Mouse (Mus musculus) intestine, embryonic 14.5 days (tissue): Measurements from ENCODE around the gene Cd69. TPM values are rescaled to one million over a fixed set of nuclear protein-coding genes. Genes with fewer than 3 reads are reported as not detected.

Source experiments
- ATAC-seq: fragments of 200-750 bp; cut with Nextera tagmentation; replicated peaks from 2 replicates; pipeline ENCODE4 v1.8.0; 2017; ENCODE audit warnings: low read depth, moderate number of reproducible peaks, moderate TSS enrichment, moderate library complexity; ENCODE audit not compliant: low FRiP score, low TSS enrichment
- DNase-seq: peaks from one replicate; pipeline ENCODE4 v3.0.0-alpha.2; 2018; ENCODE audit warnings: low spot score
- H3K27ac ChIP-seq: fragments of 300-500 bp; sonication (generic); 2 replicates; pipeline ENCODE4 v1.5.1; 2014; ENCODE audit warnings: low read depth, mild to moderate bottlenecking, control low read depth
- H3K27me3 ChIP-seq: fragments of 300-500 bp; sonication (generic); replicated peaks from 2 replicates; pipeline ENCODE4 v1.6.1; 2014; ENCODE audit warnings: low read length, control low read depth; ENCODE audit not compliant: control insufficient read depth, insufficient read depth
- H3K36me3 ChIP-seq: fragments of 300-500 bp; sonication (generic); 2 replicates; pipeline ENCODE4 v1.6.1; 2014; ENCODE audit warnings: low read length, control low read depth; ENCODE audit not compliant: control insufficient read depth, insufficient read depth
- H3K4me1 ChIP-seq: fragments of 300-500 bp; sonication (generic); replicated peaks from 2 replicates; pipeline ENCODE4 v1.6.1; 2014; ENCODE audit warnings: low read length, control low read depth, mixed read lengths; ENCODE audit not compliant: control insufficient read depth, insufficient read depth
- H3K4me2 ChIP-seq: fragments of 300-500 bp; sonication (generic); 2 replicates; pipeline ENCODE4 v1.6.1; 2014; ENCODE audit warnings: low read length
- H3K4me3 ChIP-seq: fragments of 300-500 bp; sonication (generic); 2 replicates; pipeline ENCODE4 v1.5.1; 2014; ENCODE audit warnings: low read depth, low read length, control low read depth, mixed read lengths
- H3K9ac ChIP-seq: fragments of 300-500 bp; sonication (generic); 2 replicates; pipeline ENCODE4 v1.6.1; 2014; ENCODE audit warnings: mild to moderate bottlenecking, low read length
- H3K9me3 ChIP-seq: fragments of 300-500 bp; sonication (generic); 2 replicates; pipeline ENCODE4 v1.6.1; 2016; ENCODE audit warnings: low read length, control low read depth; ENCODE audit not compliant: control insufficient read depth
- WGBS: fragments of 180-500 bp; shearing (Covaris S2); extraction: QIAGEN DNeasy Blood & Tissue Kit; methylation state at CpG from one replicate; pipeline ENCODE4 v1.1.7; 2014; 5-methylcytosine and 5-hydroxymethylcytosine counted together
- polyA plus RNA-seq: library from polyadenylated mRNA; unstranded; fragments of >200 nt; fragmentation: Nextera tagmentation; extraction: Ambion mirVana; gene quantifications from 2 replicates; pipeline ENCODE4 v1.2.1, GENCODE M21; 2014

Cd69 gene
- polyA plus RNA-seq, 1 experiment from 2014 or later, result 0.51 TPM

- no peaks in the 10 kb centered on the region for H3K27me3 ChIP-seq
- DNase-seq (no peak), ATAC-seq (no peak)
- no peaks in the 10 kb centered on the region for H3K36me3 ChIP-seq
- H3K4me2 ChIP-seq, result no peak overlapping the region
- H3K9ac ChIP-seq, result no peak overlapping the region
- H3K4me3 ChIP-seq, result no peak overlapping the region
- H3K4me1 ChIP-seq, result no peaks in the 10 kb centered on the region
- no peak overlapping the region for H3K27ac ChIP-seq
- no peaks in the 10 kb centered on the region for H3K9me3 ChIP-seq
These were observed 15.2 kb downstream of the Cd69 start for GRCm38 (mm10) chr6:129260034-129260433.

GRCm38 (mm10) chr6:129256018-129256417 lies 19.2 kb downstream of the Cd69 start:
- ATAC-seq (no peak), DNase-seq (peak; percentile 53)
- Histone ChIP-seq H3K27ac (no peak overlapping the region), H3K36me3 (no peaks in the 10 kb centered on the region), H3K4me3 (no peak overlapping the region), H3K4me1 (0 out of 2 replicates have a peak, but pooled peaks cover 4% of the 10 kb centered on the region), H3K27me3 (no peaks in the 10 kb centered on the region), H3K4me2 (no peak overlapping the region), H3K9me3 (no peaks in the 10 kb centered on the region), H3K9ac (no peak overlapping the region)
- WGBS, result 56% methylated on average over 7 of the region's 7 CpGs

GRCm38 (mm10) chr6:129254949-129255602 lies 20.2 kb downstream of the Cd69 start:
- ATAC-seq (peak; percentile 47; the same call in 1 of the 2 replicates), DNase-seq (no peak)
- no peaks in the 10 kb centered on the region for H3K27me3 ChIP-seq
- no peaks in the 10 kb centered on the region for H3K36me3 ChIP-seq
- no peaks in the 10 kb centered on the region for H3K9me3 ChIP-seq
- H3K4me2 ChIP-seq, result no peak overlapping the region
- no peak overlapping the region for H3K27ac ChIP-seq
- H3K4me1 ChIP-seq, result 0 out of 2 replicates have a peak, but pooled peaks cover 4% of the 10 kb centered on the region
- H3K9ac ChIP-seq, result no peak overlapping the region
- no peak overlapping the region for H3K4me3 ChIP-seq
- WGBS, result 19% methylated on average over 4 of the region's 4 CpGs

GRCm38 (mm10) chr6:129254314-129254713 lies 20.9 kb downstream of the Cd69 start:
- no peak for ATAC-seq
- 71% methylated on average over 4 of the region's 4 CpGs for WGBS
- DNase-seq, result no peak
- H3K27me3 ChIP-seq, result no peaks in the 10 kb centered on the region
- no peaks in the 10 kb centered on the region for H3K9me3 ChIP-seq
- H3K36me3 ChIP-seq, result no peaks in the 10 kb centered on the region
- H3K4me1 ChIP-seq, result 0 out of 2 replicates have a peak, but pooled peaks cover 4% of the 10 kb centered on the region
- no peak overlapping the region for H3K9ac ChIP-seq
- no peak overlapping the region for H3K4me2 ChIP-seq
- H3K4me3 ChIP-seq, result no peak overlapping the region
- no peak overlapping the region for H3K27ac ChIP-seq

- H3K4me3 ChIP-seq, result no peak overlapping the region
- DNase-seq, result no peak
- no peak overlapping the region for H3K27ac ChIP-seq
- no peak overlapping the region for H3K4me2 ChIP-seq
- 0 out of 2 replicates have a peak, but pooled peaks have one; percentile 19 for ATAC-seq
- no peak overlapping the region for H3K9ac ChIP-seq
- H3K36me3 ChIP-seq, result no peaks in the 10 kb centered on the region
- no peaks in the 10 kb centered on the region for H3K4me1 ChIP-seq
- no peaks in the 10 kb centered on the region for H3K27me3 ChIP-seq
- no peaks in the 10 kb centered on the region for H3K9me3 ChIP-seq
These were observed 27.0 kb downstream of the Cd69 start for GRCm38 (mm10) chr6:129248243-129248642.

GRCm38 (mm10) chr6:129246992-129247391 lies 28.2 kb downstream of the Cd69 start:
- Histone ChIP-seq H3K27ac (no peak overlapping the region), H3K36me3 (no peaks in the 10 kb centered on the region), H3K4me2 (no peak overlapping the region), H3K9ac (no peak overlapping the region), H3K27me3 (no peaks in the 10 kb centered on the region), H3K9me3 (no peaks in the 10 kb centered on the region), H3K4me1 (no peaks in the 10 kb centered on the region), H3K4me3 (no peak overlapping the region)
- WGBS, result 79% methylated on average over 1 of the region's 1 CpGs
- ATAC-seq, result no peak
- no peak for DNase-seq

- Histone ChIP-seq H3K36me3 (no peaks in the 10 kb centered on the region), H3K27me3 (no peaks in the 10 kb centered on the region), H3K4me2 (no peak overlapping the region), H3K9ac (no peak overlapping the region), H3K27ac (no peak overlapping the region), H3K4me3 (no peak overlapping the region), H3K4me1 (no peaks in the 10 kb centered on the region), H3K9me3 (no peaks in the 10 kb centered on the region)
- ATAC-seq (no peak), DNase-seq (no peak)
These were observed 29.4 kb downstream of the Cd69 start for GRCm38 (mm10) chr6:129245793-129246192.

- ATAC-seq, result no peak
- no peak for DNase-seq
These were observed 33.3 kb downstream of the Cd69 start for GRCm38 (mm10) chr6:129241907-129242306.

GRCm38 (mm10) chr6:129241471-129241870 lies 33.8 kb downstream of the Cd69 start:
- Histone ChIP-seq H3K9ac (no peak overlapping the region), H3K36me3 (no peaks in the 10 kb centered on the region), H3K27me3 (no peaks in the 10 kb centered on the region), H3K27ac (no peak overlapping the region), H3K4me3 (no peak overlapping the region), H3K4me1 (no peaks in the 10 kb centered on the region), H3K4me2 (no peak overlapping the region), H3K9me3 (no peaks in the 10 kb centered on the region)
- WGBS, result 69% methylated on average over 5 of the region's 5 CpGs
- DNase-seq (no peak), ATAC-seq (no peak)

More at GRCm38 (mm10) chr6:129241907-129242306, 33.3 kb downstream of the Cd69 start:
- no peaks in the 10 kb centered on the region for H3K27me3 ChIP-seq
- no peak overlapping the region for H3K9ac ChIP-seq
- H3K4me3 ChIP-seq, result no peak overlapping the region
- H3K27ac ChIP-seq, result no peak overlapping the region
- 60% methylated on average over 6 of the region's 6 CpGs for WGBS
- H3K9me3 ChIP-seq, result no peaks in the 10 kb centered on the region
- no peaks in the 10 kb centered on the region for H3K36me3 ChIP-seq
- no peak overlapping the region for H3K4me2 ChIP-seq
- H3K4me1 ChIP-seq, result no peaks in the 10 kb centered on the region
